Mouse (Mus musculus): ENCODE data around the gene Bdh1.
"Not testable (repeated sequence)": the region's sequence is repeated elsewhere in the genome, so short reads cannot be mapped to it uniquely, and the experiment has no call there.

The Bdh1 gene

DNA sequence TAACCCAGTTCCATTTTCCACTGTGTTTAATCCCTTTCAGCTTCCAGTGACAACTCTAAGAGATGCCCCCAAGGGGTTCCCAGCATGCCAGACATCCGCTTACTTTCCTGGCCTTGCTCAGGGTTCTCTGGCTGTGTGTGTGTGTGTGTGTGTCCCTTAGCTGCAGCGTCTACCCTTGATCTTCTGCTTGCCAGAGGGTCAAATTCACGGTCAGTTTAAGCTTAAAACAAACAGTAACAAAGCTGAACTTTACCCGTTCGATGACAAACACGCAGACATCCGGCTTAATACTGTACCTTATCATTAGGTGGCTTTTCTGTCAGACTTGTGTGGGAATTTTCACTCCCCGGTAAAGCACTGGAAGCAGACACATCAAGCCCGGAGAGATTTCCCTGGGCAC is at the start of gene Bdh1:
Gene Bdh1, plus strand, starts transcription at position 281 of the 400 bp plus-strand sequence.
- no peak for DNase-seq

DNA sequence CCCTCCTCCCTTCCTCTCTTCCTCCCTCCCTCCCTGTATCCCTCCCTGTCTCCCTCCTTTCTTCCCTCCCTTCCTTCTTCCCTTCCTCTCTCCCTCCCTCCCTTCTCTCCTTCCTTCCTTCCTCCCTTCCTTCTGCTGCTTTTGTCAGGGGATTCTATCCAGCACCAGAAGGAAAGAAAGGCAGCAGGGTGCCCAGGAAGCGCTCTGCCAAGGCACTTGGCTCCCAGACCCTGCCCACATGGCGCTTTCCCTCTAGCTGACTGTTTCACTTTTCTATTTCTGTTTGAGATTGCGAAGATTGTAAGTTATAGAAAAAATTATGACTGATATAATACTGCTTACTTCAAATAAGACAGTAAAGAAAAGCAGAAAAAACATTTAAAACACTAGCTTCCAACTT is 49.8 kb upstream of the Bdh1 start:
- DNase-seq, result not testable (repeated sequence)

DNA sequence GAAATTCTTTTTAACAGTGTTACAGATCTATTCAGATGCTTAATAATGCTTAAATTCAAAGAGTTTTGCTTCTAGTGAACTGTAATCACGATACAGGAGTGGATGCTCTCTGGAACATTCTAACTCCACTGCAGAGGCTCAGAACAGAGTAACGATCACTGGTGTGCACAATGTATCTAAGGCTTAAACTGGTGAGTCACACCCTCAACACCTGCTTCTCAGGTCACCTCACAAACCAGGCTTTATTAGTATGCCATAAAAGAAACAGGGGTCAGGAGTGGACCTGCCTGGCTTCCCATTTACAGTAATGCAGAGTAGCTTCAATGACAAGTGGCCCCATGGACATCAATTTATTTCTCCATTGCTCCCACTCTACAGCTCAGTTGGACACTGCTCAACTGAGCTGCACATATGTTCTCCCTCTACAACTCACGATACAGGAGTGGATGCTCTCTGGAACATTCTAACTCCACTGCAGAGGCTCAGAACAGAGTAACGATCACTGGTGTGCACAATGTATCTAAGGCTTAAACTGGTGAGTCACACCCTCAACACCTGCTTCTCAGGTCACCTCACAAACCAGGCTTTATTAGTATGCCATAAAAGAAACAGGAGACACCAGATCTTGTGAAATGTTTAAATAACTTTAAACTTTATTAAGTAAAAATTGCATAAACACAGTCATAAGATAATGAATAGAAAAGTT is 46.0 kb upstream of the Bdh1 start:
- DNase-seq, result not testable (repeated sequence)

DNA sequence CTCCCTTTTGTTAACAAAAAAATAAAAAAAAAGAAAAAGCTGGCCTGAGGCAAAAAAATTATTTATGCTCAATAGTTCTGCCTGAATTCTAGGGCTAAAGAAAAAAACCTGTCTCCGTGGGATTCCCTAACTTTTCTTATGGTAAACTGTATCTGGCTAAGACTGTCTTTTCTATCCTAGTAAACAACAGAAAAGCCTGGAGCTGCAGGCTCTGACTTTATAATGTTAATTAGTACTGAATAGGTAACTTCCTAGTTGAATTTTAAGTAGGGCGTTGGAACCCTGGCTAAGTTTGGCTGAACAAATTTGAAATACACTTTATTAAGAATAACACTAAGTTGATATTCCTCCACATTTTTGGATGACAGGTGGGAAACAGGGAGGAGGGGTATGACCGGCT is 33.8 kb upstream of the Bdh1 start:
- DNase-seq, result not testable (repeated sequence)

DNA sequence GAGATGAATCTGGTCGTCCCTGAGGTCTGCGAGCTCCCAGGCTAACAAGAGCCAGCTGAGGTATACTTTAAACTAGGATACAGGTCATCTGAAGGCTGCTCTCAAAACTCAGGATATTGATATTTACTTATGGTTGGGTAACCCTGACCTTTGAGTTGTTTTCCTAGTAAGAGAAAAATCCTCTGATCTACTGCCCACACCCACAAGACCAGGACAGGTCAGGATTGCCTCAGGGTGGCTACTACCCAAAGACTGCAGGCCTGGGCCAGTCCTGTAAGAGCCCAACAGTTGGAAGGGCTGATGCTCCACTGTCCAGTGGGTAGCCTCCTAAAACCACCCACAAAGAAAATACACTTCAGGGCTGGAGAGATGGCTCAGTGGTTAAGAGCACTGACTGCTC is 22.8 kb upstream of the Bdh1 start:
- DNase-seq, result no peak

DNA sequence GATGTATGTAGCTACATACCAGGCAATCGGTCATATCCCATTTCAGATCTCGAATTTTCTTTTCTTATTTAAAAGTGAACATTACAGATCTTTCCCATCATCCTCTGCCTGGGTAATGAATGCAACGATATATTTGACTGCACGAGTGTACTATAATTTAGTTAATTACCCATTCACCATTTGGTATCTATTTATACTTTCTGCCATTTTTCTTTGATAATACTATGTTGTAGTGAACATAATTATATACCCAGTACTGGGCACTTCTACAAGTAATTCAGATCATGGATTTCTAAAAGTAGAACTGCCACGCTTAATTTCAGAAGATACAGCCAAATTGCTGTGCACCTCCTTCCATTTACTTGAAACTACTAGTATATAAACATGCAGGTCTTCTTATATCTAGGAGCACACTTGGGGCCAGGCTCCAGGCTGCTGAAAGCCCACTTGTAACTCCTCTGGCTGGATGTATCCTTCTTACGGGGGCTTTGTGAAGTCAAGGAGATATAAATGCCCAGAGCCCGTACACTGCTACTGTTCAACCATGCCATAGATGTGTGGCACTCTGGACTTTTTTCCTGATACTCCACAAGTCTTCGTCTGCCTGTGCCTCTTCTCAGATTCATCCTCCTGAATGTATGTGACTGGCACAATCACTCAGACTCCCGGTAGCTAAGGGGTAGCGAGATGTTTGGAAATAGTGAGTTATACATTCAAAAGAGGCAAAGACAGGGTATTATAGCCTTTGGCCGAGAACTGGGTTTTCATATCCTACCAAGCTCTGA is 21.0 kb upstream of the Bdh1 start:
- no peak for DNase-seq

DNA sequence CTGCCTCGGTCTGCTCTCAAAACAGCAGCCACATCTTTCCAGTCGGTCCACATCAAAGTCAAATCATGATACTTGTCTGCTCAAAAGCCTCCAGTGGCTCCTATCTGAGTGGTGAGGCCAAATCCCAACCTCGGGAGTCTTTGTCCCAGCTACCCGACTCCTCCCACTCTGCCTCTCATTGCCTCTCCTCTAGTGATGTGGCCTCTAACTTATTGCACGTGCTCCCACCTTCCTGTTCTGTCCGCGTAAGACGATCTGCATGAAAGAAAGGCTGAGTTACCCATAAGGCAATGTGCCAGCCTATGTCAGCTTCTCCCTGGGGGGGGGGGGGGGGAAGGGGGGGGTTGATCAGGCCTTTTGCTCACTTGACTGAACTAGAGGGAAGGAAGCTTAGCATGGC is 20.0 kb upstream of the Bdh1 start:
- DNase-seq, result no peak

DNA sequence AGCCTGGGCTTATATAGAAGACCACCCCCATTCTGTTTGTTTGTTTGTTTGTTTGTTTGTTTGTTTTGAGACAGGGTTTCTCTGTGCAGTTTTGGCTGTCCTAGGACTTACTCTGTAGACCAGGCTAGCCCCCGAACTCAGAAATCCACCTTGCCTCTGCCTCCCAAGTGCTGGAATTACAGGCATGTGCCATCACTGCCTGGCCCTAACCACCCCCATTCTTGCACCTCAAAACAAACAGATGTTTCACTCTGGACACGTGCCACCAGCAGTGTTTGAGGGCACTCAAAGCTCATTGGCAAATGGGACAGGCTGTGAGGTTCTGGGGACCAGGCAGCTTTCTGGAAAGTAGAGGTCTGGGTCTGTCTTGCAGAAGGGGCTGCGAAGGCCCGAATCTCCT is 18.1 kb upstream of the Bdh1 start:
- DNase-seq, result no peak

DNA sequence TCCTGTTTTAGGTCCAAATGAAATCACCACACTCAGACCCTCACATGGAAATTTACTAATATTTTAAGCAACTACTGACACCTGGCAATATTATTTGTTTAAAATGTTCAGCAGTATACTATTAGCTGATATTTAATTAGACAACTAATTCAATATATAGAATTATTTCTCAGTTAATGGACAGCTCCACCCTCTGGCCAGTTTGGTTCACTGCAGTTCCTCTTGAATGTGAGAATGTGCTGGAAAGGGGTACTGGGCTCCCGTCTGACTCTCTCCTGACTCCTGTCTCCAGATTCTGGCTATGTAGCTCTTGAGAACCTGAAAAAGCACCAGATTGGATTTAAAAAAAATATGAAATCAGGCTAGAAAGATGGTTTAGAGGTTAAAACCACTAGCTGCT is 17.0 kb upstream of the Bdh1 start:
- DNase-seq, result peak; percentile 26 to 30

DNA sequence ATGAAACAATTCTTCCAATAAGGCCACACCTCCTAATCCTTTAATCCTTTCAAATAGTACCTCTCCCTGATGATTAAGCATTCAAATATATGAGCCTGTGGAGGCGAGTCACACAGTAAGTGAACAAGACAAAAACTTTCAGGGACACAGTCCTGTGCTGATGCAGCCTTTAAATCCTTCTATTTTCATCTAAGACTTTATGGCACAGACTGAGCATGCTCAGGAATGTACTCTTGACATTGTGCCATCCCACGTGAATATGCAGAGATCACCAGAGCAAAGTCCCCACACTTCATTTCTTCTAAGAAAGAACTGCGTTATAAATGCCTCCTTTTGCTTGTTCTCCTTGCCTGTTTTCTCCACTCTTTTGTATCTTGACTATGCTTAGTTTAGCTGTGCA is 14.2 kb upstream of the Bdh1 start:
- DNase-seq, result no peak

DNA sequence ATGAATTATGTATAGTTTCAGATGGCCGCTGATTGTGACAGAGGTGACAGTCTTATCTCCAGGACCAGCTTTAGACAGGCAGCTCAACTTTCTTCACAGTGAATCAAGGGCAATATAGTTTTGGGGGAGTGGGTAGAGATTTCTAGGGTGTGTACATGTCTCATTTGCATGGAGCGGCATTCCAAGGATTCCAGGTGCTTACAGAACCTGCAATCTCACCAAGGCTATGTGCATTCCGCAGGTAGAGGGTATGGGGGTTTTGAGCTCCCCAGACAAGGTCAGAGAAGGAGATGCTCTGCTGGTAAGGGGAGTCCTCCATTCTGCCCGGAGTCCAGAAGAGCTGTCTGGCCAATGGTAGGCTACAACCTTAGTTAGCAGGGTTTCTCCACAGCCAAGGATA is 11.1 kb upstream of the Bdh1 start:
- DNase-seq, result no peak

DNA sequence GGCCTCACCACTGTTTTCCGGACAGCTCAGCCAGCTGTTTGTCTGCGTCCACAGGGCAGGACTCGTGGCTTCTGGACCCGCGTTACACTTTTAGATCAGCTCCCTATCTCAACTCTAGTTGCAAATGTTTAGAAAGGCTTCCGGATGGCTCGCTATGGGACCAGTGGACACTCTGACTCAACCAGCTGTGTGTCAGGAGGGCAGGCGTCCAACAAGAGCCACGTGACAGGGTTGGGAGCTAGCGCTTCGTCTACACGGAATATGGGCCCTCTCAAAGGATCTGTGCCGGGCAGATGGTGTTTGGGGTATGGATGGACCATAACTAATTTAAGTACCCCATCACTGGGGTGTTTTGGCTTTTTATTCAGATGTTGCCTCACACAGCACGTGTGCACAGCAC is 9.8 kb upstream of the Bdh1 start:
- DNase-seq, result no peak

DNA sequence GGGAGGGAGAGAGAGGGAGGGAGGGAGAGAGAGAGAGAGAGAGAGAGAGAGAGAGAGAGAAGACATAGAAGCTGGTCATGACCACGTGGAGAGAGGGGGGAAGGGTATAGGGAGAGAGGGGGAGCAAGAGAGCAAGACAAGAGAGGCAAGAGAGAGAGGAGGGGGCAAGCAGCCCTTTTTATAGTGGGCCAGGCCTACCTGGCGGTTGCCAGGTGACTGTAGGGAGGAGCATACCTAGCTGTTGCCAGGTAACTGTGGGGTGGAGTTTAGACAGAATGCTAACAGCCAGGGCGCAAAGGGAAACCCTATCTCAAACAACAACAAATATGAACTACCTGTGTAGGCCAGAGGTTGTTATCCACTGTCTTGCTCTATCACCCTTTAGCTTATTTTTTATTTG is 8.3 kb upstream of the Bdh1 start:
- no peak for DNase-seq

DNA sequence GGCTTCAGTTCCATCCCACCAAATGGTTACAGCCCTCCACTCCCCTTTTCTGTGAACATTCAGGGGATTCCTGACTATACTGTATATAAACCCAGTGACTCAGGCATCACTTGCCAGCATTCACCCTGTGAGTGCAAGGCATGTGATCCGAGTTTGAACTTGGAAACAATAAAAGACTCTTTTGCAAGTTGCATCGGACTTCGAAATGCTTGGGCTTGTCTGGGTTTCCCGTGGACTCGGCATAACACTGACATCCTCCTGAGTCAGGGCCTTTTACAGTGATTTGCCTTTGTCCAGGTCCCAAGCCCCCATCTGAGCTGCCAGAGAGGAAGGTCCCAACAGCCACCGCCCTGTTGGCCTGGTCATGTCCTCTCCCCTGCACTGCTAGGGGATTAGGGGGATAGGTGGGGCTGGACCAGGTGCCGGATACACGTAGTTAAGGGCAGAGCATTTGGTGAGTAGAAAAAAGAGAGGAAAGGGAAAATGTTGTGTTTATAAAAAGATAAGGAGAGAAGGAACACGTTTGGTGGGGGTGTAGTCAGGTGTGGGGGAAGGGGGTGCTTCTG is 6.1 kb upstream of the Bdh1 start:
- no peak for DNase-seq

DNA sequence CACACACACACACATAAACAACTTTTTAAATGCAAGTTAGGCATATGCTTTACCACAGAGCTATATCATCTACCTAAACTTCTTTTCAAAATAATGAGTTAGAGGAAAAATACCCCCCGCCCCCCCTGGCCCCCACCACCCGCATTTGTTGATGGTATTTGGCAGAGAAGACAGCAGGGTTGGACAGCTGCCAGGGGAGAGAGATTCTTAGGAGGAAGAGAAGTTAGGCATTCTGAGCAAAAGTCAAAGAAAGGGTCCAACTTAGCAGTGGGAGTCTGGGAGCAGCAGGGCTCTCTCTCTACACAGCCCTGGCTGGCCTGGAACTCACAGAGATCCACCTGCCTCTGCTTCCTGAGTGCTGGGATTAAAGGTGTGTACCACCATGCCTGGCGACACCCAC is 3.4 kb upstream of the Bdh1 start:
- DNase-seq, result no peak

DNA sequence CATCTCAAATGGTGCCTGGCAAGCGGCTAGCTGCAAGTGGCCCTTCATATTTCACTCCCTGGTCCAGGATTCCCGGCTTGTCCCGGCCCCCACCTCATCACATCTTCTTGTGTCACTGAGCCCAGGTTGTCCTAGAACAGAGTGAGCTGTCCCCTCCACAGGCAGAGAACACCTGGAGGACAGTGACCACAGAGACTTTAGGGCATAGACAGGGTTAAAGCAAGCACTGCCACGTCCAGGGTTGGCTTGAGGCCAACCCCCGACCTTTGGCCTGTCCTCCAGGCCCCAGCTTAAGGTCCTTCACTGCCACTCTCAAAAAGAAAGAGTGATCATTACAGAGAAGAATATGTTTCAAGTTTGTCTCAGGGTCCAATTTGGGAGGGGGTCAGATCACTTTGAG is 2.6 kb upstream of the Bdh1 start:
- DNase-seq, result no peak

DNA sequence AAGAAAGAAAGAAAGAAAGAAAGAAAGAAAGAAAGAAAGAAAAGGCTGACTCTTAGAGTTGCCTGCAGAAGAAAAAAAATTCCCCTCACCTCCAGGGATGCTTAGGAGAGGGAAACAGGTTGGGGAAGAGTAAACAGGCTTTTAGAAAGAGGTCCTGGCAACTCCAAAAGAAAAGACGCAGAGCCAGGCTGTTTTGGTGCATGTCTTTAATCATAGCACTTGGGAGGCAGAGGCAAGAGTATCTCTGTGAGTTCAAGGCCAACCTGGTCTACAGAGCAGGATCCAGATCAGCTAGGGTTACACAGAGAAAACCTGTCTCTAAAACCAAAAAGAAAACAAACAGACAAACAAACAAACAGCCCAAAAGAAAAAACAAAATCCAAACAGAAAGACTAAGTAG is 642 bp downstream of the Bdh1 start:
- DNase-seq, result no peak

DNA sequence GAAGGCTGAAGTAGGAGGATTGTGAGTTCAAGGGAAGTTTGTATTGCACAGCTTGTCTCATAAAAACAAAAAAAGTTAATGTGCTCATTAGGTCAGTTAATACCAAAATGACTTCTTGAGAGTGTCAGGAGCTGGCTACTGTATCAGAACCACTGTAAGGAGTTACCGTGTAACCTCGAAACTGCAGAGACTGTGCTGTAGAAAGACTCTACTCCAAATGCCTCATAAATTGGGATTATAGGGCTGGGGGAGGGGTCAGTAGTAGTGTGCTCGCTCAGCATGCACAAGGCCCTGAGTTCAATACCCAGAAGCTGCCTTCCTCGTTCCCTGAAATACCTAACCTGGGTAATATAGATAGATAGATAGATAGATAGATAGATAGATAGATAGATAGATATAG is 1.3 kb downstream of the Bdh1 start:
- no peak for DNase-seq

DNA sequence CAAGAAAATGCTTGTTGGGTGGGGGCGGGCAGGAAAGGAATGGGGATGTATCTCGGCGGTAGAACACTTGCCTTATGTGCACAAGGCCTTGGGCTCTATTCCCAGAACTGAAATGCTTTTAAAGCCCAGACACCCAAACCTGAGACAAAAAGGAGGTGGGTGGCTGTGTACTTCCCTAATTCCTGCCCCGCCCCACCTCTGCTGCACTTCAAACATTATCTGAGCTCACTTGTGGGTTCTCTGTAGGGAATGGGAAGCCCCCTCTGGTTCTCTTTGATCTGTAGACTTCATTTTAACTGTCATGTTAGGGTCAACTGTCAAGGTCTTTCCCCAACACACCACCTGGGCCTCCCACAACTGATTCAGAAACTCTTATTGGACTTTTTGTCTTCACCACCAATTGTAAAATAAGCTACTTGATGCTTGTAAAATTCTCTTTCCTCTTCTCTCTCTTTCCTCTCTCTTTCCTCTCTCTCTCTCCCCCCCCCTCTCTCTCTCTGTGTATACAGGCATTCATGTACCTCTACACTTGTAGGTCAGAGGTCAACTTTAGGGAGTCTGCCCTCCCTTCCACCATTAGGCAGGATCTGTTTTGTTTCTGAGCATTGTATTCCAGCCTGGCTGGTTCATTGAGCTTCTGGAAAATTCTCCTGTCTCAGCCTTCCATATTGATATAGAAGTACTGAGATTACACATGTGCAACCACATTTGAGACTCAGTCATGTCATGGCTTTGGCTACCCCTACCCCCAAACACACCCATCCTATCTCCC is 2.5 kb downstream of the Bdh1 start:
- peak in 1 of 2 experiments; percentile 19 for DNase-seq

DNA sequence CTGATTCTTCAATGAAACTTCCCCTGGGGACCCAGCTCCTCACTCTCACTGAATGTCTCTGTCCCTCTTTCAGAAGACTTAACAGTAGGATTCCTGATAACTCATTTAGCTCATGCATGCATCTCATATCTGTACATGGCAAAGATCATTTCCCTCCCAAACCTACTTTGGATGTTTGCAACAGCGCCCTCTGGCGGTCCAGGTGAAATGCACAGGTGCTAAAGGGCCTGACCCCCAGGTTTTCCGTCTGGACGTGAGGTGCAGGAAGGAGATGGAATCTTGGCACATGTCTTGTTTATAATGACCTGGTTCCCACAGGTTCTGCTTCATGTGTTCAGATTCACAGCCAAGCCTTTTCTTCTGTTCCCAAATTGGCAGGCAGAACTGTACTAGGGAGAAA is 3.4 kb downstream of the Bdh1 start:
- DNase-seq, result peak; percentile 90 to 91

DNA sequence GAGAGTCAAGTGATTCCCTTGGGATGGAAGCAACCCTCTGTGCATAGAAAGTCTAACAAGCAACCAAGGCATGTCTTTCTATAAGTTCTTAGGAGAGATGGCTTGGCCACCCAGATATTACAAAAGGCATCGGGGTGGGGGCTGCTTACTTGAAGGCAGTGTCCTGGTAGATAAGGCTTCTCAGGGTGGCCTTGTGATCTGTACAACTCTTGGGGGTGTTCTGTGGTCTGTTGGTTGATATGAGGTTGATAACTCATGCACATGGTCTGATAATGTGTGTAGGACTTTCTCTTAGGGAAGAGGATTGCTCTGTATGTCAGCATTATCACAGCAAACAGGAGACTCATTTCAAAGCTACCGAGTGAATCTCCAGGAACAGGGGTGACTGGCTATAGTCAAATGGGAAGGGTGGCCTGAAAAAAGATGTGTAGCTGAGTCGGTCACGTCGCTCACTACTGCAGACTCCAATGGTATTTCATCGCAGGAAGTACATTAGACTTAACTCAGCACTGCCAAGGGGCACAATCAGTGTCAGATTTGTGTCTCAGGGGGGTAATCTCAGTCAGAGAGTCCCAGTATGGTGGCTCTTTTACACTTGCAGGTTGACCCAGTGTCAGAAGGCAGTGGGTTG is 4.5 kb downstream of the Bdh1 start:
- DNase-seq, result no peak

DNA sequence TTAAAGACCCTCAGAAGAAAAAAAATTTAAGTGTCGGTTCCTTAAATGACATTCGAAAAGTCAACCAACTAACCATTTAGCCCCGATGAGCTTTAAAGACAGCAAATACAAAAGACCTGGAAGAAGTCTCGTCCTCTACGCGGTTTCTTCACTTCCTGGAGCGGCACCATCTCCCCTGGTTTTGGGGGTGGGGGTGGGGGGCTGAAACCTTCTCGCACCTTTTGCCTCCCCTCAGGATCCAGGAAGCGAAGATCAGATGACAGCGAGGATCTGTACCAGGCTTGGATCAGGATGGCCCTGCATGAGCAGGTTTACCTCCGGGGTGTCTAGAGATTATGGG is 6.2 kb downstream of the Bdh1 start:
- DNase-seq, result no peak

Data from B cell, adult 2 months (primary cell).